Mouse (Mus musculus): ENCODE results near the gene Pick1.

DNA sequence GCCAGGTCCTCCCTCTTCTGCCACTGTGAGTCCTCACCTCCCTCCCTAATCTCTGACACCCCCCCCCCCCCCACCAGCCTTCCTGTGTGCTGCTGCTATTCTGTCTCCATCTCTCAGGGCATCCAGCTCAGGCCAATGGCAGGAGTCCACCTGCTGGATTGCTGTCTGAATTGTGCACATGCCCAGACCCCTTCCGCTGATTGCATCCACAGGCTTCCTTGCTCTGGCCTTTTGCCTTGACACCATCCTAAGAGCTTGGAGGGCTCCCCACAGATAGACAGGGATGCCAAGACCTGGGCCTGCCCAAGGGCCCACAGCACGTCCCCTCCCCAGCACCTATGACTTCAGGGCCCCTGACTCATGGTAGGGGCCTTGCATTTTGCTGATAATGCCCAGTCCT, 18.6 kb upstream of the Pick1 start:
- no peak for TF ChIP-seq CTCF (IDR thresholded peaks at IDR 0.05; ENCODE audit: extremely low read depth, insufficient read depth, low read length)
- TF ChIP-seq POLR2A (IDR thresholded peaks at IDR 0.05; ENCODE audit: extremely low read depth, insufficient read depth, low read length): no peak
